Mouse (Mus musculus): ENCODE data around the gene Fkbp2. TPM values are rescaled to one million over a fixed set of nuclear protein-coding genes. Genes with fewer than 3 reads are reported as not detected.

The Fkbp2 gene
- polyA plus RNA-seq, 1 experiment = 28.3 TPM

GRCm38 (mm10) chr19:6942764-6943163 lies 37.5 kb downstream of the Fkbp2 start:
- no peaks in the 10 kb centered on the region for H3K27me3 ChIP-seq (ENCODE audit: control insufficient read depth, insufficient read depth, low read length)
- peaks cover 17% of the 10 kb centered on the region for H3K4me1 ChIP-seq (ENCODE audit: control insufficient read depth, insufficient read depth, low read length)
- peak overlapping the region; percentile 83 for H3K27ac ChIP-seq (ENCODE audit: control insufficient read depth, insufficient read depth, low read depth, low read length)
- H3K4me3 ChIP-seq (ENCODE audit: control insufficient read depth, low read depth, low read length) = peak overlapping the region; percentile 94
- TF ChIP-seq POLR2A (IDR thresholded peaks at IDR 0.05; ENCODE audit: control insufficient read depth, low read depth, low read length) (no peak), CTCF (IDR thresholded peaks at IDR 0.05; ENCODE audit: control insufficient read depth, insufficient read depth, insufficient replicate concordance, low read depth, low read length) (no peak)
- H3K36me3 ChIP-seq (ENCODE audit: control insufficient read depth, insufficient read depth, low read length) = no peaks in the 10 kb centered on the region

GRCm38 (mm10) chr19:6942249-6942691 lies 38.0 kb downstream of the Fkbp2 start, which contains the start of gene Gpr137:
Gene Gpr137 (minus strand): TSS chr19:6942480.
- peaks cover 18% of the 10 kb centered on the region for H3K4me1 ChIP-seq (ENCODE audit: control insufficient read depth, insufficient read depth, low read length)
- no peaks in the 10 kb centered on the region for H3K27me3 ChIP-seq (ENCODE audit: control insufficient read depth, insufficient read depth, low read length)
- TF ChIP-seq POLR2A (IDR thresholded peaks at IDR 0.05; ENCODE audit: control insufficient read depth, low read depth, low read length) = peak; percentile 70; the same call in 1 of the 2 replicates
- no peak for TF ChIP-seq CTCF (IDR thresholded peaks at IDR 0.05; ENCODE audit: control insufficient read depth, insufficient read depth, insufficient replicate concordance, low read depth, low read length)
- H3K4me3 ChIP-seq (ENCODE audit: control insufficient read depth, low read depth, low read length) = peak within 1 kb of the TSS; percentile 94
- H3K27ac ChIP-seq (ENCODE audit: control insufficient read depth, insufficient read depth, low read depth, low read length) = peak within 1 kb of the TSS; percentile 93
- no peaks in the 10 kb centered on the region for H3K36me3 ChIP-seq (ENCODE audit: control insufficient read depth, insufficient read depth, low read length)

- peak within 1 kb of the TSS; percentile 93 for H3K27ac ChIP-seq (ENCODE audit: control insufficient read depth, insufficient read depth, low read depth, low read length)
- H3K4me3 ChIP-seq (ENCODE audit: control insufficient read depth, low read depth, low read length) = peak within 1 kb of the TSS; percentile 94
- H3K36me3 ChIP-seq (ENCODE audit: control insufficient read depth, insufficient read depth, low read length) = no peaks in the 10 kb centered on the region
- TF ChIP-seq POLR2A (IDR thresholded peaks at IDR 0.05; ENCODE audit: control insufficient read depth, low read depth, low read length) (peak; percentile 70), CTCF (IDR thresholded peaks at IDR 0.05; ENCODE audit: control insufficient read depth, insufficient read depth, insufficient replicate concordance, low read depth, low read length) (no peak)
- H3K27me3 ChIP-seq (ENCODE audit: control insufficient read depth, insufficient read depth, low read length) = no peaks in the 10 kb centered on the region
- H3K4me1 ChIP-seq (ENCODE audit: control insufficient read depth, insufficient read depth, low read length) = peaks cover 18% of the 10 kb centered on the region
These were observed 38.7 kb downstream of the Fkbp2 start, which contains the start of gene Bad for GRCm38 (mm10) chr19:6941372-6942248. Gene Bad (plus strand): TSS chr19:6941861.

GRCm38 (mm10) chr19:6940396-6941351 lies 39.6 kb downstream of the Fkbp2 start:
- TF ChIP-seq POLR2A (IDR thresholded peaks at IDR 0.05; ENCODE audit: control insufficient read depth, low read depth, low read length) (no peak), CTCF (IDR thresholded peaks at IDR 0.05; ENCODE audit: control insufficient read depth, insufficient read depth, insufficient replicate concordance, low read depth, low read length) (no peak)

GRCm38 (mm10) chr19:6939106-6940002 lies 40.9 kb downstream of the Fkbp2 start:
- H3K36me3 ChIP-seq (ENCODE audit: control insufficient read depth, insufficient read depth, low read length) = no peaks in the 10 kb centered on the region
- TF ChIP-seq POLR2A (IDR thresholded peaks at IDR 0.05; ENCODE audit: control insufficient read depth, low read depth, low read length) (0 out of 2 replicates have a peak, but pooled peaks have one; percentile 15), CTCF (IDR thresholded peaks at IDR 0.05; ENCODE audit: control insufficient read depth, insufficient read depth, insufficient replicate concordance, low read depth, low read length) (no peak)
- H3K4me3 ChIP-seq (ENCODE audit: control insufficient read depth, low read depth, low read length) = peak overlapping the region; percentile 9; the same call in 1 of the 2 replicates
- no peak overlapping the region for H3K27ac ChIP-seq (ENCODE audit: control insufficient read depth, insufficient read depth, low read depth, low read length)
- H3K4me1 ChIP-seq (ENCODE audit: control insufficient read depth, insufficient read depth, low read length) = peaks cover 21% of the 10 kb centered on the region
- no peaks in the 10 kb centered on the region for H3K27me3 ChIP-seq (ENCODE audit: control insufficient read depth, insufficient read depth, low read length)

More at GRCm38 (mm10) chr19:6940396-6941351, 39.6 kb downstream of the Fkbp2 start:
- peak overlapping the region; percentile 90 for H3K27ac ChIP-seq (ENCODE audit: control insufficient read depth, insufficient read depth, low read depth, low read length)
- H3K27me3 ChIP-seq (ENCODE audit: control insufficient read depth, insufficient read depth, low read length) = no peaks in the 10 kb centered on the region
- peaks cover 18% of the 10 kb centered on the region for H3K4me1 ChIP-seq (ENCODE audit: control insufficient read depth, insufficient read depth, low read length)
- H3K4me3 ChIP-seq (ENCODE audit: control insufficient read depth, low read depth, low read length) = peak overlapping the region; percentile 94
- no peaks in the 10 kb centered on the region for H3K36me3 ChIP-seq (ENCODE audit: control insufficient read depth, insufficient read depth, low read length)

Data from testis, adult 2 months (tissue).